Mouse (Mus musculus) frontal cortex, adult 2 months (tissue): ENCODE measurements around the gene Bsnd. TPM values are rescaled to one million over a fixed set of nuclear protein-coding genes. Genes with fewer than 3 reads are reported as not detected.

Source experiments
- DNase-seq, 2 experiments: peaks; one replicate each; pipeline ENCODE4 v3.0.0; 2022; ENCODE audit warnings: low spot score in 1 of 2; ENCODE audit errors: extremely low spot score in 1 of 2
- polyA plus RNA-seq: library from polyadenylated mRNA; depleted of rRNA; stranded (reverse); fragments of >200 nt; gene quantifications from 2 replicates; pipeline ENCODE4 v1.2.3, GENCODE M21; 2012

Bsnd gene
- polyA plus RNA-seq, 1 experiment, result not detected

DNA sequence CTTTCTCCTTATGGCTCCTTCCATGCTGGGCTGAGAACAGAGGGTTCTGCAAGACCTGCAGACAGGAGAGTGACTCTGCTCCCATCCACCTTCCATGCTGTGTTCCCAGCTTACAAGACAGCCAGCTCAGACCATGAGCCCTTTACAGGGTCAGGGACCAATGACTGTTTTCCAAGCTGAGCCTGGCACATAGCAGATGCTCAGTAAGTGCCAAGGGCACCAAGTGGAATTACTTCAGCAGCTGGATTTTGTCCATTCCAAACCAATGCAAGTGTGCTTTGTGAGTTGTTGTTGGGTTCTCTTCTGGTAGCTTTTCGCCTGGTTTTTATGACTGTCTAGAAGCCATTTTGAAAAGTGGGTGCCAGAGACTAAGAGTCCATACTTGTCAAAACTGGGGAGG, 8.3 kb downstream of the Bsnd start:
- DNase-seq, result no peak

DNA sequence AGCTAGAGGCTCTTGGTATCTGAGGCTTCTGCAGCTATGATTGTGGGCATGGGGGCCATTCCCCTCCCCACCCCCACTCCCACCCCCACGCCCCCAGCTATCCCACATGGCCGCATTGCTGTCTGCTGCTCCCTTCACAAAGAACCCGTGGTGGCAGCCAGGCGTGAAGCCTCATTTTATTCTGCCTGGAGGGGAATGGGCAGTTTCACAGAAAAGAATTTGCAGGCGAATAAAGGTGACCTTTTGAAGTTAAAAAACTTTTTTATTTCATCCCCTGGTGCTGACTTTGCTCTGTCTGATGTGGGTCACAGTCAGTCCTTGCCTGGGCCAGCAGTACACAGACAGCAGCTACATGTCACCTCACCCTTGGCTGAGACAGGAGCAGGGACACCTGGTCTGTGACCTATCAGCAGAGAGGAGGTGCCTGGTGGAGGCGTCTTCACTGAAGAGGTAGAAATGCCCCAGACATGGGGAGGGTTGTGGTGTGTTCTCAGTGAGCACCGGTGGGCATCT, 8.8 kb downstream of the Bsnd start:
- DNase-seq, result no peak

DNA sequence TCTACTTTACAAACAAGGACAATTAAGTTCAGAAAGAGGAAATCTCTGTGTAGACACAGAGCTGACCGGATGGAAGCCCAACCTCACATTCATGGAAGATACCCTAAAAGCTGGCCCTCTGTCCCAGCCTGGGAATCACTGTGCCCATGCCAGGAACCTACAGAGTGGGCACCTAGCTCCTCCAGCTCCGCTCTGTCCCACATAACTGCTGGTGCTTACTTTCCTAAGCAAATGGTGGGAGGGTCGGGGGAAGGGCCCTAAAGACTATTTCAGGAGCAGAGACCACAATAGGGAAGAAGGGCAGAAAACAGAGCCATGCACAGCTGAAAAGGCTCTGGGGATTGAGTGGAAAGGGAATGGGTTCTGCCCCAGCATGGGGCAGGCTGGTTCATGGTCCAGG, 11.5 kb downstream of the Bsnd start:
- DNase-seq, result no peak

DNA sequence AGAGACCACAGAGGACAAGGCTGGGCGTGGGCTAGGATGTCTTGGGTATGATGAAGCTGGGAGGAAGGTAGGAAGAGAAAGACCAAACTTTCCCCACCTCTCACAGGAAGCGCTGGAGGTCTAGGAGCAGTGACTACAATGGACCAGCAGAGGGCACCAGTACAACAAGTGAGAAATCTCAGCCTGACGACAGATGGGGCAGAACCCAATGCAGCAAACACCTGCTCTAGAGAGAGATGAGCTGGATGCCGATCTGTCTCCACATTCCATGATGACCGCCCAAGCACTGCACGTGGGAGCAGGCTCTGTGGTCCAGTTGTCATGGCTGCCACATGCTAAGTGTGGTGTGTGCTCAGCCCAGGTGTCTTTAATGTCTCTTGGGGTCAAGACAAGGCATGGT, 17.8 kb downstream of the Bsnd start:
- peak; percentile 29 to 81 for DNase-seq

DNA sequence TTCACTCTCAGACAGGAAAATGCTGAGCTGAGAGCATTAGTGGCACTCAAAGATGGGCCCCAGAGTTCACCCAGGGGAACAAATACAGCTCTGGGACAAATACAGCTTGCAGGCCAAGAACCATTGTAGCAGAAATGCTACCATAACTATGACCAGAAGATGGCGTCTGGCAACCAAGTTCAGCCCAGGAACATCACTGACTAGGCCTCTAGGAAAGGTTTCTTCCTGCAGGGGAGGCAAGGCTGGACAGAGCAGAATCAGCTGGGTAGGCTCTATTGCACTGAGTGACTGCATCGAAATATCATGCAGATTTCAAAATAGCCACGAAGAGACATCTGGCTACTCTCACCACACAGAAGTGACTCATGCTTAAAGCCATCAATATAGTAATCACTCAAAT, 19.7 kb downstream of the Bsnd start:
- peak; percentile 74 to 92 for DNase-seq

DNA sequence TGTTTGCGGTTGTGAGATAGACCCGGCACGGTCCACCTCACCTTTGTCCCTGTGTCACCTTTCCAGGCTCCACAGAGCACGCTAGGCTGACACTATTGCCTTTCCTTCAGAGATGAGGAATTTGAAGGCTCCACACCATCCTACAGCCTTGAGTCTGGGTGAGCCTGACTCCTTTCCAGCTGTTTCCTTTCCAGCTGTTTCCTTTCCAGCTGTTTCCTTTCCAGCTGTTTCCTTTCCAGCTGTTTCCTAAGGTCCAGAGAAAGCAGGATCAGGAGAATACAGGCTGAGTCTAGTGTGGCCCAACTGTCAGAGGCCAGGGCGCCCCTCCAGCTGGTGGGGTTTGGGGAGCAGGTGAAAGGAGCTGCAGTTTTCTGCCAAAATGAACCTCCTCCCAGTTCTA, 21.2 kb downstream of the Bsnd start:
- DNase-seq, result no peak

DNA sequence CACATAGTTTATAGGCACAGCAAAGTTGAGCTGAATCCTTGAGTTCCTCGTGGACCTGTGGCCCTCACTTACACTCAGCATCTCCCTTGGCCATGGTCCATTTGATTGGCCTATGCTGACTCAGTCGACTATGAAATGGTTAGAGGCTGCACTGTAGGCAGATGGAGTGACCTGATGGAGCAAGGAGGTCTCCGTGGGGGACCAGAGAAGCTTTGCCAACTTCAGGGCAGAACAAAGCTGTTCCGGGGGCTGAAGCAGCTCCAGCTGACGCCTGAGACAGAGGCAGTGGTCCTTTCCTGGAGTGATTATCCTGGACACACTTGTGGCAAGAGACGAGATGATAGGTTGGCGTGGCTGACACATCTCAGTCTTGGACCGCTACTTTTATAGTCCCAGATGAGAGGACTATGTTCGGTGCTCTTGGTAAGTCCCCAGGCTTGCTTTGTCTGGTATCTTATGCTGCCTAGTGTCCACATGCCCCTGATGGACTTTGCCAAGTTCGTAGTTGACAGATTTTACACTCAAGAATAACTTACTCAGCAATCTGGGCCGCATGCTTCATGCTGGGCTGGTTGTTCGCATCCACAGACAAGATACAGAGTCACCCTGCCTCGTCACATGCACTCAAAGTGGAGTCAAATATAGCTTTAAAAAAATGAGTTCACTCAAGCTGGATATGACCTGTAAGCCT, 24.5 kb downstream of the Bsnd start:
- DNase-seq, result no peak

DNA sequence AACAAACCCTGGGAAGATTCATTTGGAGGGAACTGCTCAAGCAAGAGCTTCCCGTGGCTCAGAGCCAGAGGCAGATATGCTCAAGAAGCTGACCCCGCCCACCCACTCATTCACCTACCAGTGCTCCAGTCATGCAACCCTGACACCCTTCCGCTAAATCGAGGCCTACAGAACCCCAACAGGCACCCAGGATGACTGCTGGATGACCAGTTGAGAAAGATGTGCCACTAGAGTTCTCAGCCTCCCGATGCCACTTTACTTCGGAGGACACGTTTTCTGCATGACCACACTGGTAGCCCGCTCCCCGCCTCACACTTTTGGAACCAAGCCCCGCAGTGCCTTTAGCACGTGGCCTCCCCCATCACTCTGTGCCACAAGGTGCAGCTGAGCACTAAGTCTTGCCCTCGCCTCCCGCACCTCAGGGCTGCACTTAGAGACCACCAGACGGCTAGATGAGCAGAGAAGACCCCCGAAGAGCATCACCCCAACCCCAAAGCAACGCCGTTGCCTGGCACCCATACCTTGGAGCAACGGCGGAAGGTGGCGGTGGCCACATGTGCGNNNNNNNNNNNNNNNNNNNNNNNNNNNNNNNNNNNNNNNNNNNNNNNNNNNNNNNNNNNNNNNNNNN, 28.8 kb downstream of the Bsnd start:
- DNase-seq, result no peak

DNA sequence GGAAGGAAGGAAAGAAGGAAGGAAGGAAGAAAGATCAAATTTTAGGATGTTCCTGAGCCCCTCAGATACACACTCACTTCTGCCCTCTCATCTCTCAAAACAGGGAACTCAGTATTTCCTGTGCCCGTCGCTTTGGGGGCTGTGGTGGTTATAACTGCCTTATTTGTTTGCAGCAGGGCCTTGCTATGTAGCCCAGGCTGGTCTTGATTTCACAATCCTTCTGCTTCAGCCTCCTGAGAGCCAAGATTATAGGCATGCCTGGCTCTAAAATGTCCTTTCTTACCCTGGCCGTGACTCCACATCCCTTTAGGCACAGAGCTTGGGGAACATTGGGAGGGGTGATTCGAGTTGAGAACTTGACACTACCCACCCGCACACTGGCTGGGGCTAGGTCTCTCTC, 29.6 kb downstream of the Bsnd start:
- DNase-seq, result no peak

DNA sequence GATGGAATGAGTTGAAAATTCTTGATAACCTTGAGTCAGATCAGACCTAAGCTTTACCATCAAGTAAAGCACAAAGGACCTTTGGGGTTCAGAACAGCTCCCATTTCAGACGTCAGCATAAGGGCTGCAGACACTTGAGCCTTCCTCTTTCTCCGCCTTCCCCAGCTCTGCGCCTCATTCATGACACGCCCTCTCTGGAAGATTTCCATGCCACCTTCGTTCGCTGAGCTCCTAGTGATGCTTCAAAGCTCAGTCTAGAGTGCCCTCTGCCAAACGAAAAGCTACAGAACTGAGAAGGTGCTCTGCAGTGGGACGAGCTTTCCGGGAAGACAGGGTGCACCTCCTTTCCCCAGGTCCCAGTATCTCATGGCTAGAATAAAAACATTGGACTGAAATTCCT, 30.1 kb downstream of the Bsnd start:
- no peak for DNase-seq

DNA sequence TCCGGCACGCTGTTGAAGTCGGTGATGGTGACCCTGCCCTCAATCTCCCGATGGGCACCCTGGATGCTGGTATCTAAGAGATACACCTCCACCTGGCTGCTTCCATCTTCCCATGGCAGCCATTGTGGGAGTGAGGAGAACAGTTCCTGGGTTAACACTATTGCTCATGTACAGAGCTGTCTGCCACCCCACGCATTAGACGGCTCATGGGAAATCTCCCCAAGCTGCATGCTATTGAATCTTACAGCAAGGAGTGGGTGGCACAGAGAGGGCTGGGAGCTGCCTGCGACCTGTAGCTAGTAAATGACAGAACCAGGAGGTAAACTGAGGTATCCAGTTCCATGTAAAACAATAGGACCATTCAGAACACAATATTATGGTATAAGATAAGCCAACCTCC, 37.5 kb downstream of the Bsnd start:
- peak in 1 of 2 experiments; percentile 45 for DNase-seq

DNA sequence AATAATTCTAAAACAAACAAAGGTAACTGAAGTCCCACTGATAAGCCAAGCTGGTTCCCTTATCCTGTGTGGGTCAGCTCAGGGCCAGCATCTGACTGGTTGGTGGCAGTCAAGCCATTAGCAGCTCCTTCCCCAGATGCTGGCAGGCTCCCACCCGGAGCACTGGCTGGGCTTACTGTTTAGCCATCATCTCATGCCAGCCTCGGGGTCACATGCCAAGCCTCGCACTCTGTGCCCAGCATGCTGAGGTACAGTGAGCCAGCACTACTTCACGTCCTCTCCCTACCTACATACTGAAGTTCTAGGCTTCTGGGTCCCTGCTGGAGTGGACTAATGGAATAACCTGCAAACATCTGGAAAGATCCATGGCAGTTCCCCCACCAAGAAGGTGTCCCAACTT, 38.6 kb downstream of the Bsnd start:
- no peak for DNase-seq

DNA sequence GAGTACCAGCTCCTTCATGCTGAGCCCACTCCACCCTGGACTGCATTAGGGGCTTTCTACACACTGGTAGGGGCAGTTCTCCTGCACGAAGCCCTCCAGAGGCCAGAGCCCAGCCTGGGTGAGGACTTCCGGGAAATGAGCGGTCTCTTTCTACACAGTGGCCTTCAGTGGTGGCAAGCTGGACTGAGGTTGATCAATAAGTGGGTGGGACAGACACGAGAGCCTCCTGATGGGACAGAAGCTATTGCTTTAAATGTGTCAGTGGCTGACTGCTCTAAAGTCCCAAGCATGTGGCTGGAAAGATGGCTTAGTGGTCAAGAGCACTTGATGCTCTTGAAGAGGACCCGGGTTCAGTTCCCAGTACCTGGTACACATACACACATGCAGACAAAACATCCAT, 39.0 kb downstream of the Bsnd start:
- no peak for DNase-seq

DNA sequence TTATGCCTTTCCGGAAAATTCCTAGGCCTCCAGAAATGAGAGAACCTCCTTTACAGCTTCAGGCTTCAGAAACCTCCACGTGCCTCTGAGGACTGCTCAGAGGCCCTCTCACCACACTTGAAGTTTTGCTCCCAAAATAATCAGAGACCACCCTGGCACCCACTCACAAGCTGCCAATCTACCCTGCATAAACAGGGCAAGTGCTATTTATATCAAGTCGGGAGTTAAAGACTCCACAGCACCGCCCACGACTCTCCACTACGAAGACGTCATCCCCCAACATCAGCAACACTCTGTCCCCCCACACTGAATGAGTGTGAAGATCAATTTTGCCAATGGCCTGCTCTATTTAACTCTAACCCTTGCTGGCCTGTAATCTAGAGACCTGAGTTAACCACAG, 39.7 kb downstream of the Bsnd start:
- peak; percentile 46 to 62 for DNase-seq

DNA sequence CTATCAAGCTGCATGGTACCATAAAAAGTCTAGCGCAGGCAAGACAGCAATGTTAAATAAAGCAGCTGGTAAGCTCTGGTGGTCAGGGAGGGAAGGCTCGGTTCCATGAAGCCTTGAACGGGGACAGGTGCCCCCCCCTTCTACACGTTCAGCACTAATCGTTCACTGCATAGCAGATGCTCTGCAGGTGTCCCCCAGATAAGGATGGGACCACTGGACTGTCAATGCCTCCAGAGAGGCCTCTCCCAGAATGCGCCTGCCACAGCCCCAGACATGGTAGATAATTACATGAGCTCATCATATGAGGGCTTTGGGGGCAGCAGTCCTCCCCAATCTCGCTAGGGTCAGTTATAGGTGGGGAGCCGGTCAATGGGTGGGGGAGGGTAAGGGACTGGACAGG, 42.8 kb downstream of the Bsnd start:
- DNase-seq, result no peak

DNA sequence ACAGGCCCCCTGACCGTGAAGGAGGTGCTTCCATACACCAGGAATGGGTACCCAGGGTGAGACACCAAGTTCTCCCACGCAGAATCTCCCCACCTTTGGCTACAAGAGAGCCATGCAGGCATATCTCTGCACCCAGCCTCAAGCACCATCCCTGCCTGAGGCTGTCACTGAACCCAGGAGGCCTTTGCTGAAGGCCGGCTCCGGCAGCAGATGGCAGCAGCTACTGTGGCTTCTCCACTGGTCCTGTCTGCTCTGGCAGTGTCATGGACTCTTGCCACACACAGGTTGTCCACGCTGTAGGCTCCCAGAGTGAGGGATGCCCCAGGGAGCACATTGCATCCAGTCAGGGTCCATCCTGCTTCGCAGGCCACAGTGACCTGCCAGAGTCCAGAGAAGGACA, 48.9 kb downstream of the Bsnd start:
- DNase-seq, result no peak

DNA sequence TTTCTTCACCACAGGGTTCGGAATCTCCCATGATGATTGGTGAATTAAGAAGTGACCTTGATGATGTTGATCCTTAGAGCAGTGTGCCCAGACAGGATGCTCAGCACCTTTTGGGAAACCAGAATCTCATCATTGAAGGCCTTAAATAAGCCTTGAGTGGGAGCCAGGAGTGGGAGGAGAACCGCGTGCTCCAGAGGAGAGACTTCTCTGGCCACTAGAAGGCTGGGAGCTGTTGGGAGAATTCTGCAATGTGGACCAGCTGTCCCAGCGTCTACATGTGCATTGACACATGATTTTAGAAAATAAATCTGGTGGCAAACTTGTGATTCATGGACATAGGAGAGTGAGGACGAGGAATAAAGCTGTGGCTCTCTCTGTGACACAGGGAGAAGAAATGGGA, 53.3 kb downstream of the Bsnd start:
- peak; percentile 50 to 60 for DNase-seq

DNA sequence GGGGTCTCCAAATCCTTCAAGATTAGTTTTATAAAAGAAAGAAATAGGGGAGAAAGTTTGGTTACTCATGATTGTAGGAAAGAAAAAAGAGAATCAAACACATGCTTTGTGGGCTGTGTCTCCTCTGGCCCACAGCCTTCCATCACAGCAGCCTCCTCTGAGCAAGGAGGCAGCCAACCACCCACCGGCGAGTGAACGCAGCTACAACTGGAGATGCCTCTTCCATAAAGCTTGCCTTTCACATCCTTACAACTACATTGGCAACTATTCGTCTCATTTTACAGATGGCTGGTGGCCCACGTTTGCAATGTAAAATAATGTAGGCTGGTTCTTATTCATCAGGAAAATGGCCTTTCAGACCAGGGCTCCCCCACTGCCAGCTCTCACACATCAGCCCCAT, 54.9 kb downstream of the Bsnd start:
- peak in 1 of 2 experiments; percentile 58 for DNase-seq

DNA sequence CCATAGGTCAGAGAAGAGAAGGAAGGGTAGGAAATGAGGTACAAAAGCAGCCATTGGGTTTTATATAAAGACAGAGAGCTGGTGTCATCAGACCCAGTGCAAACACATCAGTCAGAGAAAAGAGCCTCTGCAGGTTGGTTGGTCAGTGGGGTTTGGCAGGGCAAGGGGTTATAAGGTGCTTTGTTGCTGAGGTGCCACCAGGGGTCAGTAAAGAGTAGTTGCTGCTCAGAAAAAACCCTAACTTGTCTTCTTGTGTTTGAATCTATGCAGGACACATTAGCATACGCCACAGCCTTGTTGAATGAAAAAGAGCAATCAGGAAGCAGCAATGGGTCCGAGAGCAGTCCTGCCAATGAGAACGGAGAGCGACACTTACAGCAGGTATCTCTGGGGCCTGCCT, 55.6 kb downstream of the Bsnd start:
- no peak for DNase-seq

DNA sequence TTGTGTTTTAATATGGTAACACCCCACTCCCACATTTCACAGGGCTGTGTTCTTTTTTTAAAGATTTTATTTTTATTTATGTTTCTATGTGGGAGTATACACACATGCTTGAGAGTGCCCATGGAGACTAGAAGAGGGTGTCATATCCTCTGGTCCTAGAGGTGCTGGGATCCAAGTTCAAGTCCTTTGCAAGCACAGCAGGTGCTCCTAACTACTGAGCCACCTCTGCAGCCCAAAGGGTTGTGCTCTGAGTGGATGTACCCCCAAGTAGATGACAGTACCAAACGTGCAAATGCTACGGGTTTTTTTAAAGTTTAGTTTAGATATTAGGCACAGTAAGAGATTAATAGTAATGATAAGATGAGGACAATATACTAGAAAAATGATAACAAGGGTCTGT, 56.7 kb downstream of the Bsnd start:
- no peak for DNase-seq
